Mouse (Mus musculus): ENCODE measurements around the gene Ugt1a2. TPM values are rescaled to one million over a fixed set of nuclear protein-coding genes. Genes with fewer than 3 reads are reported as not detected.
"Not testable (repeated sequence)": the region's sequence is repeated elsewhere in the genome, so short reads cannot be mapped to it uniquely, and the experiment has no call there.

Ugt1a2 gene
- 0.11 and 0.12 TPM in 2 replicates for polyA plus RNA-seq (2012; rRNA removed)

DNA sequence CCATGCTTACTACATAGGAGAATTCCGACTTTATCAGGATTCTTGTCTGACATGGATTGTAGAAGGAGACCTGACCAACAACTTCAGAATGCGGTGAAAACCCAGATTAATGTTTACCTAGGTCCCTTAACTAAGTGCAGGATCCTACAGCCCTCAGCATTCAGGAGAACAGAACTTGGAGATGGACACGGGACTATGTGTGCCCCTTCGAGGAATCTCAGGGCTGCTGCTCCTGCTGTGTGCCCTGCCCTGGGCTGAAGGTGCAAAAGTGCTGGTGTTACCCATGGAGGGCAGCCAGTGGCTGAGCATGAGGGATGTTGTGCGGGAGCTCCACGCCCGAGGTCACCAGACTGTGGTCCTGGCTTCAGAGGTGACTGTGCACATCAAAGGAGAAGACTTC is at the start of gene Ugt1a2:
Gene Ugt1a2, plus strand, starts transcription at position 146 of the 400 bp plus-strand sequence.
- Histone ChIP-seq H3K4me3 (replicated peaks; ENCODE audit: extremely low read depth, low read depth, low read length) (no peak within 1 kb of the TSS), H3K4me1 (ENCODE audit: control insufficient read depth, insufficient read depth, low read length) (peaks cover 2% of the 10 kb centered on the region; the same call in 1 of the 2 replicates)
- no peak for DNase-seq
- WGBS: 71% methylated on average over 7 of the region's 7 CpGs
- TF ChIP-seq POLR2A (IDR thresholded peaks at IDR 0.05; ENCODE audit: borderline replicate concordance, extremely low read depth, low read depth, low read length) (no peak), CTCF (IDR thresholded peaks at IDR 0.05; ENCODE audit: insufficient read depth, low read length) (no peak)

DNA sequence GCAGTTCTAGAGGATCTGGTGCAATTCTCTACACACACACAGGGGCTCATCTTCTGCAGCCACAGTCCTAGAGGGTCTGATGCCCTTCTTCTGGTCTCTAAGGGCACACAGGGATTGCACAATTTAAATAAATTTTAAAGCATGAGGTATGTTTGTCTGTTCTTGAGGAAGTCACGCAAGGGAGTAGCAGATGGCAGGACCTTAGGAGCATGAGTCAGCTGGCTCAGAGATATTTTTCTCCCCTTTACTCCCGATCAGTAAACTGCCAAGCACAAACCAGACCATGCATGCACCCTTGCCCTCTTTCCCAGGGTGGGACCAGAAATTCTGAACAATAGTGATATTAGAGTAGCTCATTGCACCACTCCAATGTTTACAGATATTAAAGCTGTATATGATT is 42.0 kb upstream of the Ugt1a2 start:
- Histone ChIP-seq H3K4me1 (ENCODE audit: control insufficient read depth, insufficient read depth, low read length) (peaks cover 2% of the 10 kb centered on the region; the same call in 1 of the 2 replicates), H3K4me3 (replicated peaks; ENCODE audit: extremely low read depth, low read depth, low read length) (no peak overlapping the region)
- 55% methylated on average over 2 of the region's 2 CpGs for WGBS
- no peak for DNase-seq
- TF ChIP-seq POLR2A (IDR thresholded peaks at IDR 0.05; ENCODE audit: borderline replicate concordance, extremely low read depth, low read depth, low read length) (no peak), CTCF (IDR thresholded peaks at IDR 0.05; ENCODE audit: insufficient read depth, low read length) (no peak)

DNA sequence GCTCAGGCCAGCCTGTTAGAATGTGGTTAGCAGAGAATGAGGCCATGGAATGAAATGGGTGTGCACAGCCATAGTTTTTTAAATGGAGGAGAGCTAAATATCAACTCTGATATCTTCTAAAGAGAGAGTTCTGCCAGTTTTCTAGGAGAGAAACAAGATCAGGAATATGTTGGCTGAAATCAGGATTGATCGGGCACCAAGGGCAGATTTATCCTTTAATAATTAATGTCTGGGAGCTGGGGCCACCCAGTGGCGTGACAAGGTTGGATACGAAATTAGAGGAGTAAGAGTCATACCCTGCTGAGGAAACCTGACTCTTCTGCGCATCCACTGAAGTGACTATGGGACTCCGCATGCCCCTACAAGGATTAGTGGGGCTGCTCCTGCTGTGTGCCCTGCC is 34.7 kb upstream of the Ugt1a2 start, which contains the start of gene Ugt1a5:
Gene Ugt1a5, plus strand, starts transcription at position 302 of the 400 bp plus-strand sequence.
- WGBS: 77% methylated on average over 5 of the region's 5 CpGs
- Histone ChIP-seq H3K4me1 (ENCODE audit: control insufficient read depth, insufficient read depth, low read length) (peaks cover 2% of the 10 kb centered on the region; the same call in 1 of the 2 replicates), H3K4me3 (replicated peaks; ENCODE audit: extremely low read depth, low read depth, low read length) (no peak within 1 kb of the TSS)
- DNase-seq: no peak
- TF ChIP-seq POLR2A (IDR thresholded peaks at IDR 0.05; ENCODE audit: borderline replicate concordance, extremely low read depth, low read depth, low read length) (no peak), CTCF (IDR thresholded peaks at IDR 0.05; ENCODE audit: insufficient read depth, low read length) (no peak)

DNA sequence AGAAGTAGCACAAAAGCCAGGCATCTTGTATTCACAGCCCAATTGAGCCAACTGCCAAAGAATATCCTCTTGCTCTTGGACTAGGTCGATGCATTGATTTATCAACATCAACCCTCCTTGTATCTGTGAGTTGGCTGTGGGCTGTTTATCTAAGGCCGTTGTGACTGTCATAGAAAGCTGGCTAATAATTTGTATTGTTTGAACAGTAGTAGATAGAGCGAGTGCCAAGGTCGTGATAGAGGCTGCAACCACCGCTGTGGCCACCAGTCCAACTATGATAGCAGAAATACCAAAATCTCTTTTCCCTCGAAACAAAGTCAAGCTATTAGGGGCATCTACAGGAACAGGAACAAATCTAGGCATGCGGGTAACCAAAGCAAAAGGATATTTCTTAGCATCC is 28.2 kb upstream of the Ugt1a2 start:
- H3K4me1 ChIP-seq (ENCODE audit: control insufficient read depth, insufficient read depth, low read length); DNase-seq; H3K4me3 ChIP-seq (replicated peaks; ENCODE audit: extremely low read depth, low read depth, low read length): not testable (repeated sequence)
- 70% methylated on average over 6 of the region's 7 CpGs for WGBS

DNA sequence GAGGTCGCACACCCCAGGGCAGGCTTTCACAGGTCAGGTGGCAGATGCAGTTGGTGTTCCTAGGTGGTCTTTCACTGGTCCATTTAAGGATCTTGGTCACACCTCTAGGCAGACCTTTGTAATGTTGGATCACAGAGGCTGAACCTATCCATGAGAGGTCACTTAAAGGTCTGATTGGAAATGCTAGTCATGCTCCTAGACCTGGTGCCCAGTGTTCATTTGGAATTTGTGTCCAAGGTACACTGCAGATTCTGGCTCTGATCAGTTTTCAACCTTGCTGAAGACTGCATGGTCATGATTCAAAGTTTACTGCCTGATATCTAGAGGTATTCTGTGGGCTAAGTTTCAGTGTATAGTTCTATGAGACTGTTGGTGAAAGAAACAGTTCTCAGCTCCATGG is 20.7 kb upstream of the Ugt1a2 start:
- 86% methylated on average over 1 of the region's 1 CpGs for WGBS
- TF ChIP-seq CTCF (IDR thresholded peaks at IDR 0.05; ENCODE audit: insufficient read depth, low read length): no peak
- no peak for TF ChIP-seq POLR2A (IDR thresholded peaks at IDR 0.05; ENCODE audit: borderline replicate concordance, extremely low read depth, low read depth, low read length)
- no peak for DNase-seq
- no peak overlapping the region for H3K4me3 ChIP-seq (replicated peaks; ENCODE audit: extremely low read depth, low read depth, low read length)
- H3K4me1 ChIP-seq (ENCODE audit: control insufficient read depth, insufficient read depth, low read length): no peaks in the 10 kb centered on the region

DNA sequence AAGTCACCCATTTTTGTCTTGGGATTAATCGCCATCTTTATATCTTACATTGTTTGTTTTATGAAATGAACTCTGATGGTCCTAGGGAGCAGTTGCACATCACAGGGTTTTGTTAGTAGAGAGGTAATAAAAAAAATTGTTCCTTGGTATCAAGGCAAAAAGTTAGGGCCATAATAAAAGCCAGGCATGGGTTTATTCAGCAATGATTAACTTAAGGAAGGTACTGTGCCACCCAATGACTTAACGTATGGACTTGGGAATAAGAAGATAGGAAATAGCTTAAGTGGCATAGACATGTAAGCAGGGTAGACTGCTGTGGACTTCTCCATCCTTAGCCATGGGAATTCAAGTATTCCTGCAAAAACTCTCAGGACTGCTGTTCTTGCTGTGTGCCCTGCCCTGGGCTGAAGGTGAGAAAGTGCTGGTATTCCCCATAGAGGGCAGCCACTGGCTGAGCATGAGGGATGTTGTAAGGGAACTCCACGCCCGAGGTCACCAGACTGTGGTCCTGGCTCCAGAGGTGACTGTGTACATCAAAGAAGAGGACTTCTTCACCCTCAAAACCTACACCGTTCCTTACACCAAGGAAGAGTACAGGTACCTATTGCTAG is 14.0 kb upstream of the Ugt1a2 start:
- 91% methylated on average over 5 of the region's 5 CpGs for WGBS
- no peak for DNase-seq
- H3K4me1 ChIP-seq (ENCODE audit: control insufficient read depth, insufficient read depth, low read length): no peaks in the 10 kb centered on the region
- no peak overlapping the region for H3K4me3 ChIP-seq (replicated peaks; ENCODE audit: extremely low read depth, low read depth, low read length)
- TF ChIP-seq CTCF (IDR thresholded peaks at IDR 0.05; ENCODE audit: insufficient read depth, low read length) (no peak), POLR2A (IDR thresholded peaks at IDR 0.05; ENCODE audit: borderline replicate concordance, extremely low read depth, low read depth, low read length) (no peak)

DNA sequence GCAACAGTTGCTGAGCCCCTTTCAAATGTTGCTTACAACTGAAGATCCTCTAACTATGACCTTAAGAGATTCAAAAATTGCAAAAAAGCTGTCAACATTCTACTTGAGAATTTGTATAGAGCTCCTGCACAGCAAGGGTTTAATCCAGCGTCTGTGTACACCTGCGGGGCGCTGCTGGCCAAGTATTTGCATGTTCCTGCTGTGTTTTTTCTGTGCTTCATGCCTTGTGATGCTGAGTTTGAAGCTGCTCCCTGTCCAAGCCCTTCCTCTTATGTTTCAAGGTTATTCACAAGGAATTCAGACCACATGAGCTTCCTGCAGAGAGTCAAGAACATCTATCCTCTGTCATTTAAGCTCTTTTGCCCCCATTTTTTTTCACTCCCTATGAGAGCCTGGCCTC is 8.3 kb upstream of the Ugt1a2 start:
- no peak for DNase-seq
- WGBS: 77% methylated on average over 3 of the region's 3 CpGs

DNA sequence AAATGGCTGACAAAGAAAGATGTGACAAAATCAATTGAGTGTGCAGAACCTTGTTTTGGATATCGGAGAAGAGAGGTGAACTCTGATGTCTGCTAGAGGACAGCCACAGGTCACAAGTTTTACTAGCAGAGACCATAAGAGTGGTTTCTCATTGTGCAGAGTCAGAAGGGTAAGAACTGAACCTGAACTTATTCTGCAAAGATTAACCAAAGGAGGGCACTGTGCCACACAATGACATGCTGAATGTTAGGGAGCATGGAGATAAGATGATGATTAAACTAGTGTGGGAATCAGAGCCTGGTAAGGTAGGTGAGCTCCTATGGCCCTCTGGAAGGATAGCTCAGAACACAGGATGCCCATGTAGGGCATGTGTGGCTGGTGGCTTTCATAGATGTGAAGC is 4.7 kb upstream of the Ugt1a2 start:
- DNase-seq: no peak
- no peaks in the 10 kb centered on the region for H3K4me1 ChIP-seq (ENCODE audit: control insufficient read depth, insufficient read depth, low read length)
- TF ChIP-seq CTCF (IDR thresholded peaks at IDR 0.05; ENCODE audit: insufficient read depth, low read length) (no peak), POLR2A (IDR thresholded peaks at IDR 0.05; ENCODE audit: borderline replicate concordance, extremely low read depth, low read depth, low read length) (no peak)
- no peak overlapping the region for H3K4me3 ChIP-seq (replicated peaks; ENCODE audit: extremely low read depth, low read depth, low read length)
- WGBS: 93% methylated on average over 1 of the region's 1 CpGs

More for the DNA sequence above, 8.3 kb upstream of the Ugt1a2 start:
- no peak for TF ChIP-seq CTCF (IDR thresholded peaks at IDR 0.05; ENCODE audit: insufficient read depth, low read length)
- no peak for TF ChIP-seq POLR2A (IDR thresholded peaks at IDR 0.05; ENCODE audit: borderline replicate concordance, extremely low read depth, low read depth, low read length)
- Histone ChIP-seq H3K4me3 (replicated peaks; ENCODE audit: extremely low read depth, low read depth, low read length) (no peak overlapping the region), H3K4me1 (ENCODE audit: control insufficient read depth, insufficient read depth, low read length) (no peaks in the 10 kb centered on the region)

DNA sequence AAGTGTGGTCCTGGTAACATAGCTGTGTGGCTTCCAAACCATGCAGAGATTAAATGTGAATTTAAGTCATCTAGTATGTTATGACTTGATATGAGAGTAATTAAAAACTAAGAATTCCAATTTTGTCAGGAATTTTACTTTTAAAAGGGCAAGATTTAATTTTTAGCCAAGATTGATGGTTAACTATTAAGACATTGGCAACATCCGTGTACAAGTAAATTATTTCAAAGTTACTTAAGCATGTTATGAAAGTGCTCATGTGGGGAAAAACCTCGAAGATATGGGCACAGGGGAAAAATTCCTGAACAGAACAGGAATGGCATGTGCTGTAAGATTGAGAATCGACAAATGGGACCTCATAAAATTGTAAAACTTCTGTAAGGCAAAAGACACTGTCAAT is 3.0 kb upstream of the Ugt1a2 start:
- 72% methylated on average over 3 of the region's 3 CpGs for WGBS

DNA sequence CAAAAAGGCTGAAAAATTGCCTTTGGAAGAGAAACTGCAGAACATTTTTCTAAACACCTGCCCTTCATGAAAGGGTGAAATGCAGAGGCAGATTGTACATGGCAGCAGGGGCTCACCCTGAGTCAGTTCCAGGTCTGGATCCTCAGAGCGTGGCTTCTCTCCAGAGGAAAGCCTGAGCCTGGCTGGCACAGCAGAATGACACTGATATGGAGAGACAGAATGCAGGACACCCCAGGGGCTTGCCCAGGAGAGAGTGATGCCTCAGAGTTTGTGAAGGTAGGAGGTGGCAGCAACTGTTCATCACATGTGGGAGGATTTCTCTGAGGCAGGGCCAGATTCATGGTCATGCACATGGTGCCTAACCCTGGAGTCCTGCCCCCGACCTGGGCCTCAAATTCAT is 405 bp upstream of the Ugt1a2 start:
- TF ChIP-seq CTCF (IDR thresholded peaks at IDR 0.05; ENCODE audit: insufficient read depth, low read length) (no peak), POLR2A (IDR thresholded peaks at IDR 0.05; ENCODE audit: borderline replicate concordance, extremely low read depth, low read depth, low read length) (no peak)
- WGBS: 67% methylated on average over 2 of the region's 2 CpGs
- no peak for DNase-seq

More for the DNA sequence above, 3.0 kb upstream of the Ugt1a2 start:
- Histone ChIP-seq H3K4me3 (replicated peaks; ENCODE audit: extremely low read depth, low read depth, low read length) (no peak overlapping the region), H3K4me1 (ENCODE audit: control insufficient read depth, insufficient read depth, low read length) (no peaks in the 10 kb centered on the region)
- no peak for DNase-seq
- no peak for TF ChIP-seq CTCF (IDR thresholded peaks at IDR 0.05; ENCODE audit: insufficient read depth, low read length)
- no peak for TF ChIP-seq POLR2A (IDR thresholded peaks at IDR 0.05; ENCODE audit: borderline replicate concordance, extremely low read depth, low read depth, low read length)

More for the DNA sequence above, 405 bp upstream of the Ugt1a2 start:
- H3K4me1 ChIP-seq (ENCODE audit: control insufficient read depth, insufficient read depth, low read length): no peaks in the 10 kb centered on the region
- no peak overlapping the region for H3K4me3 ChIP-seq (replicated peaks; ENCODE audit: extremely low read depth, low read depth, low read length)

Data from lung, adult 2 months (tissue).